Mouse (Mus musculus) spleen, adult 2 months (tissue): Measurements from ENCODE around the gene Crtac1. TPM values are rescaled to one million over a fixed set of nuclear protein-coding genes. Genes with fewer than 3 reads are reported as not detected.
A peak's percentile ranks its signal among the peaks of the same experiment; 100 is the strongest.

Experiments used
- DNase-seq, 2 experiments: peaks; one replicate each; pipeline versions ENCODE4 v3.0.0 to v3.0.0-alpha.2; 2012 to 2021; ENCODE audit warnings: low spot score in 2 of 2, low read depth in 1 of 2
- H3K27ac ChIP-seq: fragments of 200-500 bp; 2 replicates; pipeline ENCODE4 v1.5.1; 2012; ENCODE audit warnings: low read length, inconsistent platforms; ENCODE audit not compliant: insufficient read depth
- H3K27me3 ChIP-seq: fragments of 200-500 bp; 2 replicates; pipeline ENCODE4 v1.6.1; 2012; ENCODE audit warnings: mild to moderate bottlenecking, moderate library complexity, low read length, inconsistent platforms; ENCODE audit not compliant: control insufficient read depth, insufficient read depth
- H3K36me3 ChIP-seq: fragments of 200-500 bp; 2 replicates; pipeline ENCODE4 v1.6.1; 2012; ENCODE audit warnings: mild to moderate bottlenecking, low read length, inconsistent platforms; ENCODE audit not compliant: control insufficient read depth, insufficient read depth
- H3K4me1 ChIP-seq: fragments of 200-500 bp; 2 replicates; pipeline ENCODE4 v1.6.1; 2011; ENCODE audit warnings: inconsistent platforms; ENCODE audit not compliant: control insufficient read depth, insufficient read depth, insufficient read length
- H3K4me3 ChIP-seq: fragments of 200-500 bp; 2 replicates; pipeline ENCODE4 v1.5.1; 2011; ENCODE audit warnings: mild to moderate bottlenecking, inconsistent platforms; ENCODE audit not compliant: insufficient read depth, insufficient read length; ENCODE audit errors: extremely low read depth
- CTCF ChIP-seq: fragments of 200-500 bp; IDR thresholded peaks from 2 replicates; pipeline ENCODE4 v1.5.1; 2011; ENCODE audit warnings: mild to moderate bottlenecking, inconsistent platforms; ENCODE audit not compliant: insufficient read depth, insufficient read length, insufficient replicate concordance; ENCODE audit errors: extremely low read depth
- POLR2A ChIP-seq: fragments of 200-500 bp; IDR thresholded peaks from 2 replicates; pipeline ENCODE4 v1.6.1; 2011; ENCODE audit warnings: low read depth, low read length, inconsistent platforms
- WGBS: fragments of 180-500 bp; shearing (Covaris S2); methylation state at CpG from one replicate; pipeline ENCODE4 v1.1.7; 2018; 5-methylcytosine and 5-hydroxymethylcytosine counted together
- polyA plus RNA-seq: library from polyadenylated mRNA; depleted of rRNA; stranded (reverse); fragments of >200 nt; gene quantifications from 2 replicates; pipeline ENCODE4 v1.2.3, GENCODE M21; 2012

The Crtac1 gene
- polyA plus RNA-seq, 1 experiment, result not detected

- 70% methylated on average over 8 of the region's 8 CpGs for WGBS
- Histone ChIP-seq H3K4me3 (no peak overlapping the region), H3K27me3 (no peaks in the 10 kb centered on the region), H3K27ac (no peak overlapping the region), H3K36me3 (no peaks in the 10 kb centered on the region), H3K4me1 (no peaks in the 10 kb centered on the region)
- no peak for DNase-seq
- TF ChIP-seq CTCF (no peak), POLR2A (no peak)
Measured at GRCm38 (mm10) chr19:42442246-42443197, 10.9 kb upstream of the Crtac1 start.

GRCm38 (mm10) chr19:42440089-42440488 lies 8.5 kb upstream of the Crtac1 start:
- H3K36me3 ChIP-seq, result no peaks in the 10 kb centered on the region
- no peak for DNase-seq
- H3K27ac ChIP-seq, result no peak overlapping the region
- no peak overlapping the region for H3K4me3 ChIP-seq
- no peaks in the 10 kb centered on the region for H3K27me3 ChIP-seq
- TF ChIP-seq CTCF, result no peak
- 27% methylated on average over 3 of the region's 3 CpGs for WGBS
- no peaks in the 10 kb centered on the region for H3K4me1 ChIP-seq

- TF ChIP-seq POLR2A, result no peak
- peak; percentile 19; the same call in 1 of the 2 replicates for TF ChIP-seq CTCF
- H3K27ac ChIP-seq, result no peak overlapping the region
- H3K27me3 ChIP-seq, result no peaks in the 10 kb centered on the region
- no peak for DNase-seq
- no peaks in the 10 kb centered on the region for H3K36me3 ChIP-seq
- WGBS, result 73% methylated on average over 9 of the region's 9 CpGs
- H3K4me1 ChIP-seq, result no peaks in the 10 kb centered on the region
- H3K4me3 ChIP-seq, result no peak overlapping the region
Measured at GRCm38 (mm10) chr19:42439353-42439752, 7.8 kb upstream of the Crtac1 start.

DNA sequence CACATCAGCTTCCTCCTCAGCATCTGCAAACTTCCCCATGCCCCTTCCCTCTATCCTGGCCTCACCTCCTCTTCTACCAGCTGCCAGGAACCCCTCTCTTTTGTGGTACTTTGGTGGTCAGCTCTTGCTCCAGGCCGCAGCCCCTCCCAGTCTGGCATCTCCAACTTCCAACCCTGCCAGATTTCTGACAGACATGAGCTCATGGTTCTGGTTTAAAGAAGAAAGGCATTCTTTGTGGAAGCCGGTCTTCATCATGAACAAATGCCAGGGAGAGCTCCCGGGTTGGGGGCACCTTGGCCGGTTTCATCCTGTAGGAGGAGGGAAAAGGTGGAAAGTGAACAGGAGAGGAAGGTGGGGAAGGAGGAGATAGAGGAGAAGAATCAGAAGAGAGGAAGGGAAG lies 4.0 kb upstream of the Crtac1 start:
- Histone ChIP-seq H3K27ac (no peak overlapping the region), H3K4me3 (no peak overlapping the region), H3K36me3 (no peaks in the 10 kb centered on the region), H3K27me3 (peaks cover 11% of the 10 kb centered on the region), H3K4me1 (no peaks in the 10 kb centered on the region)
- 77% methylated on average over 4 of the region's 4 CpGs for WGBS
- TF ChIP-seq CTCF, result no peak
- TF ChIP-seq POLR2A, result no peak
- no peak for DNase-seq

GRCm38 (mm10) chr19:42432761-42433160 lies 1.2 kb upstream of the Crtac1 start:
- no peaks in the 10 kb centered on the region for H3K4me1 ChIP-seq

GRCm38 (mm10) chr19:42432191-42432590 lies 608 bp upstream of the Crtac1 start:
- Histone ChIP-seq H3K36me3 (no peaks in the 10 kb centered on the region), H3K27ac (no peak overlapping the region), H3K27me3 (peaks cover 11% of the 10 kb centered on the region), H3K4me3 (no peak overlapping the region), H3K4me1 (no peaks in the 10 kb centered on the region)
- no peak for DNase-seq
- TF ChIP-seq CTCF, result no peak
- TF ChIP-seq POLR2A, result no peak
- 1% methylated on average over 39 of the region's 44 CpGs for WGBS

More at GRCm38 (mm10) chr19:42432761-42433160, 1.2 kb upstream of the Crtac1 start:
- H3K4me3 ChIP-seq, result no peak overlapping the region
- no peak overlapping the region for H3K27ac ChIP-seq
- TF ChIP-seq POLR2A, result no peak
- no peak for TF ChIP-seq CTCF
- H3K27me3 ChIP-seq, result peaks cover 11% of the 10 kb centered on the region
- H3K36me3 ChIP-seq, result no peaks in the 10 kb centered on the region
- no peak for DNase-seq
- 47% methylated on average over 8 of the region's 8 CpGs for WGBS

DNA sequence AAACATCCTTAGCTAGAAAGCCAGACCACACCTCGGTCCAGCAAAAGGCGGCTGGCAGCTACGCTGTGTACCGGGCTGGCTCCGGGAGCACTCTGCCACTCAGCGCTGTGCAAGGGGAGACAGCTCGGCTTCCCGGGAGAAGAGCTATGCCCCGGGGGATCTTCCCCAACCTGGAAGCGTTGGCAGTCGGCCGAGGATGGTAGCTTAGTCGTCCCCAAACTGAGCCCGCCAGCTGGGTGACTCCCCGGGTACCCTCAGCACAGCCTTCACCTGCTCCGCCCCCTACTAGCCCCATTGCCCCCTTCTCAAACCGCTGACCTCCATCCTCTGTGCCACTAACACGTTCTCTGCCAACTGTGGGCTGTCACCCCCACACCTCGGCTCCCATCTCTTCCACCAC lies 602 bp downstream of the Crtac1 start:
- TF ChIP-seq POLR2A (no peak), CTCF (no peak)
- no peak overlapping the region for H3K27ac ChIP-seq
- no peak for DNase-seq
- H3K4me3 ChIP-seq, result no peak overlapping the region
- 9% methylated on average over 19 of the region's 19 CpGs for WGBS
- H3K27me3 ChIP-seq, result peaks cover 11% of the 10 kb centered on the region
- no peaks in the 10 kb centered on the region for H3K36me3 ChIP-seq
- H3K4me1 ChIP-seq, result no peaks in the 10 kb centered on the region
